Mouse (Mus musculus) brain, embryonic 14.5 days (tissue): ENCODE results near the gene Lrp4.

Experiments used
- CTCF ChIP-seq: fragments of 200-500 bp; IDR thresholded peaks from 2 replicates; pipeline ENCODE4 v1.5.1; 2012; ENCODE audit warnings: inconsistent platforms, mild to moderate bottlenecking, moderate library complexity, borderline replicate concordance; ENCODE audit not compliant: insufficient read depth, insufficient read length; ENCODE audit errors: extremely low read depth
- POLR2A ChIP-seq: fragments of 200-500 bp; IDR thresholded peaks from 2 replicates; pipeline ENCODE4 v1.6.1; 2012; ENCODE audit warnings: mild to moderate bottlenecking, inconsistent platforms, borderline replicate concordance; ENCODE audit not compliant: poor library complexity, insufficient read depth, insufficient read length, severe bottlenecking; ENCODE audit errors: extremely low read depth

- TF ChIP-seq POLR2A (no peak), CTCF (peak; percentile 76; the same call in 1 of the 2 replicates)
Observed at GRCm38 (mm10) chr2:91480805-91481514, 23.6 kb downstream of the Lrp4 start.
